Comparison of ENCODE assay signal across 19 mouse cellular contexts in the genomic region with DNA sequence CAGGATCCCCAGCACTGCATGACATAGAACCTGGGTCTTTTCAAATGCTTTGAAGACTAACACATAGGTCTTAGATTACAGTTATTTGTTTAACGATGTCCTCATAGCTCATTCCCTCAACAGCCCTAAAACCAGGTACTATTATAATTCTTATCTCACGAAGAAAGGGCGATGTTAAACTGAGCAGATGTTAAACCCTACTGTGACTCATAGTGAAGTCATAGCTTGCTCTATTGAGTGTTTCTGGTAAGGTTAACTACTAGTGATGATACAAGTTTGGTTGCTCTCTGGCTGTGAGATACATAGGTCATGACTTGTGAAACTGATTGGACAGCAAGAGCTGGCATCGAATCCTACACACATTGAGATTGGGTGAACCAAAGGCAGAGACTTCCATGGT. TPM values are rescaled to one million over a fixed set of nuclear protein-coding genes. Genes with fewer than 3 reads are reported as not detected.
"Had no signal": no experiment of that assay in that cellular context is flagged by ENCODE, and none has a peak within 500 bp of the region (broad histone marks: within the 10 kb centered on the region; RNA-seq: fewer than 3 reads in every experiment).

No protein-coding gene starts in this region.

- ATAC-seq: intestine, embryonic 16.5 days; lung, postnatal 0 days; midbrain, embryonic 15.5 days had no signal

- H3K4me2 ChIP-seq: limb, embryonic 13.5 days; lung, embryonic 14.5 days; midbrain, embryonic 12.5 days; midbrain, embryonic 15.5 days; neural tube, embryonic 12.5 days; neural tube, embryonic 15.5 days had no signal

- H3K4me1 ChIP-seq: limb, embryonic 13.5 days; neural tube, embryonic 15.5 days had no signal

- H3K27me3 ChIP-seq: limb, embryonic 13.5 days; midbrain, embryonic 15.5 days; neural tube, embryonic 12.5 days; neural tube, embryonic 15.5 days had no signal

- H3K9ac ChIP-seq: limb, embryonic 13.5 days; lung, embryonic 14.5 days; midbrain, embryonic 12.5 days; midbrain, embryonic 15.5 days; neural tube, embryonic 12.5 days; neural tube, embryonic 15.5 days had no signal

- H3K9me3 ChIP-seq: limb, embryonic 10.5 days; limb, embryonic 13.5 days; midbrain, embryonic 12.5 days; midbrain, embryonic 15.5 days; neural tube, embryonic 12.5 days; neural tube, embryonic 15.5 days had no signal

- H3K27ac ChIP-seq: limb, embryonic 10.5 days; limb, embryonic 13.5 days; macrophage; midbrain, embryonic 12.5 days; midbrain, embryonic 15.5 days; neural tube, embryonic 12.5 days; neural tube, embryonic 15.5 days had no signal

- H3K4me3 ChIP-seq: limb, embryonic 10.5 days; limb, embryonic 13.5 days; midbrain, embryonic 12.5 days; midbrain, embryonic 15.5 days; neural tube, embryonic 12.5 days; neural tube, embryonic 15.5 days had no signal

- DNase-seq: kidney, adult 18-20 months; kidney, adult 9 months; kidney, postnatal 14 days; kidney, postnatal 4 days; lung, embryonic 14.5 days; right cerebral cortex, adult 18-20 months; right cerebral cortex, postnatal 25 days; thymus, adult 2 months; thymus, postnatal 14 days had no signal

- H3K36me3 ChIP-seq: limb, embryonic 10.5 days; limb, embryonic 13.5 days; midbrain, embryonic 12.5 days; midbrain, embryonic 15.5 days; neural tube, embryonic 12.5 days; neural tube, embryonic 15.5 days had no signal

RNA-seq across cellular contexts. Expression of a gene that starts 56.7 kb away (rescaled TPM):
- polyA plus RNA-seq: liver, adult 2 months; macrophage had no signal
